ENCODE assay signal across 8 mouse cellular contexts in the genomic region with DNA sequence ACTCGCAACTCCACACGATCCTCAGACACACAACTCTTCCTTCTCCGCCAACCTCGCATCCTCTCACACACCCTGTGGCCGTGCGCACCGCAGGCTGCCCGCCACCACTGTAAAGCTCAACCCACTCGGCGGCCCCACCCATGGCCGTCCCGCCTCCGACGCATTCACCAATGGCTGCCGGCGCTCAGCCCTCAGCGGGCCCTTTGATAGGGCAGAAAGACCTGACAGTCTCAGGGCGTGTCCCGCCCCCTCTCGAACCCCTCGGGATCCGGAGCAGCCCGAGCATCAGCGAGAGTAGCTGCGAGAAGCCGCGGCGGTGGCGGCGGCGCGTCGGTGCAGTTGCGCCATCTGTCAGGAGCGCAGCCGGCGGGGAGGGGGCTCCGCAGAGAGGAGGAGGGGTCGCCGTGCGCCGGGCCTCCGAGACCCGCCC. TPM values are rescaled to one million over a fixed set of nuclear protein-coding genes. Genes with fewer than 3 reads are reported as not detected.
DNase-seq lines count a peak whose midpoint lies in the region; ATAC-seq and TF ChIP-seq lines count a peak whose summit lies in the region.

No protein-coding gene starts in this region.

- peak overlapping the region; percentile 73 for H3ac ChIP-seq in C2C12 (ENCODE audit: control insufficient read depth, insufficient read length, low read depth)

- H3K9me3 ChIP-seq in heart, embryonic 13.5 days: no peaks in the 10 kb centered on the region
- H3K9me3 ChIP-seq in liver, embryonic 12.5 days (replicated peaks): no peaks in the 10 kb centered on the region
- H3K9me3 ChIP-seq in stomach, embryonic 15.5 days: no peaks in the 10 kb centered on the region

- 0 out of 2 replicates have a peak, but pooled peaks cover 7% of the 10 kb centered on the region for H3K4me1 ChIP-seq in brown adipose tissue, adult 24 weeks (ENCODE audit: control insufficient read depth, insufficient read depth, insufficient read length, low read length)
- peaks cover 52% of the 10 kb centered on the region for H3K4me1 ChIP-seq in heart, embryonic 13.5 days
- H3K4me1 ChIP-seq in liver, embryonic 12.5 days: peaks cover 55% of the 10 kb centered on the region
- peaks cover 6% of the 10 kb centered on the region; the same call in 1 of the 2 replicates for H3K4me1 ChIP-seq in stomach, embryonic 15.5 days

- DNase-seq in fat pad, adult 2 months (ENCODE audit: extremely low read depth, low read depth, low spot score): peak; percentile 37
- DNase-seq in kidney, postnatal 10 days: peak; percentile 97
- peak; percentile 91 to 94 for DNase-seq in natural killer cell, adult 2 months (ENCODE audit: low spot score in 2 of 2)

- H3K79me3 ChIP-seq in C2C12 (ENCODE audit: low read depth): peaks cover under 1% of the 10 kb centered on the region

- peak overlapping the region; percentile 88 for H3K9ac ChIP-seq in heart, embryonic 13.5 days
- peak overlapping the region; percentile 90 for H3K9ac ChIP-seq in liver, embryonic 12.5 days
- peak overlapping the region; percentile 80 for H3K9ac ChIP-seq in stomach, embryonic 15.5 days

- ATAC-seq in heart, embryonic 13.5 days (ENCODE audit: extremely low read depth, insufficient number of reproducible peaks, low FRiP score, low TSS enrichment): peak; percentile 96
- ATAC-seq in liver, embryonic 12.5 days: peak; percentile 97
- ATAC-seq in stomach, embryonic 15.5 days (ENCODE audit: insufficient read depth, low FRiP score, low read depth): peak; percentile 99

- 1% methylated on average over 36 of the region's 44 CpGs for WGBS in heart, embryonic 13.5 days
- 0% methylated on average over 38 of the region's 44 CpGs for WGBS in liver, embryonic 12.5 days (ENCODE audit: insufficient replicate concordance)
- under 1% methylated on average over 41 of the region's 44 CpGs for WGBS in stomach, embryonic 15.5 days

- no peaks in the 10 kb centered on the region for H3K27me3 ChIP-seq in C2C12 (ENCODE audit: control insufficient read depth, insufficient read depth, insufficient read length)
- no peaks in the 10 kb centered on the region for H3K27me3 ChIP-seq in heart, embryonic 13.5 days (replicated peaks)
- no peaks in the 10 kb centered on the region for H3K27me3 ChIP-seq in liver, embryonic 12.5 days (replicated peaks)
- H3K27me3 ChIP-seq in stomach, embryonic 15.5 days (replicated peaks): no peaks in the 10 kb centered on the region

- H3K79me2 ChIP-seq in C2C12 (ENCODE audit: control insufficient read depth, insufficient read depth): peaks cover 39% of the 10 kb centered on the region

- H3K36me3 ChIP-seq in C2C12 (ENCODE audit: control insufficient read depth, insufficient read depth): no peaks in the 10 kb centered on the region
- no peaks in the 10 kb centered on the region for H3K36me3 ChIP-seq in heart, embryonic 13.5 days
- no peaks in the 10 kb centered on the region for H3K36me3 ChIP-seq in liver, embryonic 12.5 days
- no peaks in the 10 kb centered on the region for H3K36me3 ChIP-seq in stomach, embryonic 15.5 days

- TF ChIP-seq CTCF in C2C12 (IDR thresholded peaks at IDR 0.05; ENCODE audit: control insufficient read depth, insufficient read depth, insufficient read length): no peak

- peak overlapping the region; percentile 77 for H3K27ac ChIP-seq in brown adipose tissue, adult 24 weeks (replicated peaks; ENCODE audit: low read depth, low read length)
- H3K27ac ChIP-seq in heart, embryonic 13.5 days (replicated peaks): peak overlapping the region; percentile 89
- H3K27ac ChIP-seq in liver, embryonic 12.5 days: peak overlapping the region; percentile 88
- H3K27ac ChIP-seq in stomach, embryonic 15.5 days: peak overlapping the region; percentile 89

- H3K4me2 ChIP-seq in heart, embryonic 13.5 days: peak overlapping the region; percentile 83
- H3K4me2 ChIP-seq in liver, embryonic 12.5 days: peak overlapping the region; percentile 98
- H3K4me2 ChIP-seq in stomach, embryonic 15.5 days: peak overlapping the region; percentile 69

- peak overlapping the region; percentile 62 for H3K4me3 ChIP-seq in C2C12 (ENCODE audit: insufficient read depth, poor library complexity, severe bottlenecking)
- H3K4me3 ChIP-seq in brown adipose tissue, adult 24 weeks (ENCODE audit: insufficient read depth, low read depth, low read length): peak overlapping the region; percentile 88
- peak overlapping the region; percentile 82 for H3K4me3 ChIP-seq in heart, embryonic 13.5 days
- H3K4me3 ChIP-seq in liver, embryonic 12.5 days: peak overlapping the region; percentile 92
- peak overlapping the region; percentile 65 for H3K4me3 ChIP-seq in stomach, embryonic 15.5 days (replicated peaks)

TF ChIP-seq in C2C12, 6 proteins besides CTCF, POLR2A, EP300 and RAD21:
- TF ChIP-seq MYOG (IDR thresholded peaks at IDR 0.05; ENCODE audit: control insufficient read depth, extremely low read depth, insufficient read length) (no peak), MAX (IDR thresholded peaks at IDR 0.05) (peak; percentile 35), CEBPB (IDR thresholded peaks at IDR 0.05; ENCODE audit: low read depth) (peak; percentile 61), FOSL1 (IDR thresholded peaks at IDR 0.05; ENCODE audit: insufficient read depth, low read length, poor library complexity, severe bottlenecking) (no peak)
TF ChIP-seq in C2C12: peak in this region for 2.

RNA-seq across cellular contexts. Expression of a gene that starts 0.9 kb away (rescaled TPM):
- 16.1 TPM for polyA plus RNA-seq in C2C12 (2012; fragmentation: generic; extraction: Trizol)
- 7.1 and 7.6 TPM in 2 replicates for polyA plus RNA-seq in brown adipose tissue, adult 24 weeks (2012; ENCODE audit: insufficient read depth, insufficient read length, missing spikeins)
- 11.2 and 13.3 TPM in 2 replicates for polyA plus RNA-seq in heart, embryonic 13.5 days (2015; fragmentation: Nextera tagmentation; extraction: Ambion mirVana)
- polyA plus RNA-seq in liver, embryonic 12.5 days (2016; fragmentation: Nextera tagmentation; extraction: Ambion mirVana): 15.1 and 15.7 TPM in 2 replicates
- polyA plus RNA-seq in stomach, embryonic 15.5 days (2015; fragmentation: Nextera tagmentation; extraction: Ambion mirVana): 22.1 and 27.7 TPM in 2 replicates

Comparison
In these comparisons a context has a peak if more than half of its experiments do, and no peak if none do; other contexts are left out.
1. Peak in every context shown above with its lines: DNase-seq, ATAC-seq, H3K4me3 ChIP-seq and H3K27ac ChIP-seq.
2. DNase-seq: peak in every context shown above with its lines; median percentile 97 in kidney, postnatal 10 days; 92 in natural killer cell, adult 2 months; 37 in fat pad, adult 2 months.